Mouse (Mus musculus) thymus, postnatal 25 days (tissue): ENCODE data around the gene Pdzk1ip1.

Source experiments
- DNase-seq: peaks from one replicate; pipeline ENCODE4 v3.0.0; 2022

Gene Pdzk1ip1

DNA sequence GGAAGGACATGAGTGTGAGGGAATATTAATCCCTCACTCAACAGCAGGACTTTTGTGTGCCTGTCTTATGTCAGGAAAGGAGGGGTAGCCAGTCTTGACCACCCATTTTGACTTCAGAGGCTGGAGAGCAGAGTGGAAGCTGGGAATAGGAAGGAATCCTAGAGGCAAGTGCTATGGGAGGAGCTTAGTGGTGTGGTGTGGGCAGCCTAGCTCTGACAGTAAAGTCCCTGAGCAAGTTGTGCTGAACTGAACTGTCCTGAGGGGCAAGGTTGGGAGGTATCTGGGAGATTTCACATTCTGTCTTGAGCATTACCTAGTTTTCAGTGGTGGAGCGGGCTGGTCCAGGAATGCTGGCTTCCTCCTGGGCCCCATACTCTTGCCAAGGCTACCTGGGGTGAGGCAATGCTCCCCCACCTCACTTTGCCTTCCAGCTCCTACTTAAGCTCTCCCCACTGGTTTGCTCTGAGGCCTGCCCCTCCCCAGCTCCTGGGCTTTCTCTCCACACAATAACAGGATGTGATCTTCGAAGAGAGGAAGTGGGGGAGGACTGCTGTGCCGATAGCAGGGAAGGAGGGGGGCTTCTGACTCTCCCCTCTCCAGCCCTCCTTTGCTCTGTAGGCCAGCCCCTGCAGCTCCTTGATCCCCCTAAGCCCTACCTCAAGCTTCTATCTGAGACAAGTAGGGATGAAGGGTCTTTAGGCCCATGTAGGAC is 13.1 kb upstream of the Pdzk1ip1 start:
- DNase-seq: peak; percentile 49

DNA sequence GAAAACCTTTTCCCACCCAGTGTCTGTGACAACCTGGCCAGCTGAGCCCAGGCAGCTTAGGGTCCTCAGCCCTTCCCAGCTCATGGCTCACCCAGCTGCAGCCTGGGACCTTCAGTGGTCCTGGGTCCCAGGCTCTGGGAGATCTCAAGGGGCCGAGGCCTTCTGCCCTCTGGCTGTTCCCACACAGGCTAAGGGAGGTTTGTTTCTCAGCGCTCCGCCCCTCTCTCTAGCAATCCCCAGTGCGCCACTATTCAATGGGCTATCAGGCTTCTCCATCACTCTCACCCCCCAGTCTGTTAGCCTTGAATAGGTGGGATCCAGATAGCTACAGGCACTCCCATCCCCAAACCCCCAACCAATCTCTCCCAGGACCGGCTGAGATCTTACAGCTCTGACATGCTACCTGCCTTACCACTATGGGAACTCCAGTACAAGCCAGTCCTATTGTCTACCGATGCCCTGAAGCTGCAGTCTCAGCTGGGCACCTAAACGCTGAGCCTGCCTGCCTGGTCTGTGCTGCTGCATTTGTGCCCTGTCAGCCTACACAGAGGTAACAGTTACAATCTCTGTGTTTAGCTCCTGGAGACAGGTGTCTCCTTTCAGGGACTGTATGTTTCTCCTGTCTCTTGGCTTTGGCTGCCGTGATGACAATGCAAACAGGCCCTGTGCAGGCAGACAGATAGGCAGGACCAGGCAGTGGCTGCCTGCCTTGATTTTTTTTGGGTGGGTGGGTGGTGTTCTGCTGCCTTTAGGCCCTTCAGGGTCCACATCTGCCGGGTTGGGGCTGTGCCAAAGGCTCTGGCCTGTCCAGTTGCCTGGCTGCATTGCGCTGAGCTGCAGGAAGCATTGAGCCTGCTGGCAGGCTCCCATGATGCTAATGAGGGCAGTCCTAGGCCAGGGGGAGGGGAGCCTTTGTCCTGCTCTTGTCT is 9.4 kb upstream of the Pdzk1ip1 start:
- no peak for DNase-seq

DNA sequence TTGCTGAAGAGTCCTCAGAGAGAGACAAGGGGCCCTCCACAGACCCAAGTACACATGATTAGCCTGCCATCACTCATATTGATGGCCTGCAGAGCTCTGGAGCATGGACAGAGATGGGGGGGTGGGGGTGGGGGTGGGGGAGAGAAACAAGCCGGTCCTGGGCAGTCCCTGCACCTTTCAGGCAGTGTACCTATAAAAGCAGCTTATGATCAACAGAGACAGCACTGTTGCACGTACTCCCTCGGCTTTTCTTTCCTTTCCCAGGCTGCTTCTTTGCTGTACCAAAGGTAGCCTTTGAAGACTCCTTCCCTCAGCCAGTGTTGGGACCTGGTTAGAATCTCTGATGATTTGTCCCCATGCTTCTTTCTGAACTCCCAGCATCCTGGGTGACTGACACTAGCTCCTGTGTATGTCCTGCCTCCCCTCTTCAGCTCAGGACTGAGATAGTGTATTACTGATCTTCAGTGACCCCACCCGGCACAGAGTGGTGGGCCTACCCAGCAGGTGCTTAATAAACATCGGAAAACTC is 8.6 kb upstream of the Pdzk1ip1 start:
- DNase-seq: no peak

DNA sequence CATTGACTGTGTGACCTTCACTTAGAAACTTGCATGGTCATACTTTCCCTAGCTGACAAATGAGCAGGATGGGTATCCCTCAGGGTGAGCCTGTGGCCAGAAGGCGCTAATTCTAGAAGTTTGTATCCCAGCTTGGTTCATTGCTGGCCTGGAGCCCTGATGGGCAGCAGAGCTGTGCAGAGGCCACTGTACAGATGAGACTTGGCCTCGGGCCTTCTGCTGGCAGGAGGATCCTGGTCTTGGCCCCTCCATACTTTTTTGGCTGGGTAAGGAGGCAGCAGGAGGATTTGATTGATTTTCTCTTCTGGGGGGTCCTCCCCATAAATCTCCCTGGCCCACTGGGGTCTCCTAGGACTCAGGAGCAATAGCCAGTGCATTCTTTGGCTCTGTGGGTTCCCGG is 5.5 kb upstream of the Pdzk1ip1 start:
- no peak for DNase-seq

DNA sequence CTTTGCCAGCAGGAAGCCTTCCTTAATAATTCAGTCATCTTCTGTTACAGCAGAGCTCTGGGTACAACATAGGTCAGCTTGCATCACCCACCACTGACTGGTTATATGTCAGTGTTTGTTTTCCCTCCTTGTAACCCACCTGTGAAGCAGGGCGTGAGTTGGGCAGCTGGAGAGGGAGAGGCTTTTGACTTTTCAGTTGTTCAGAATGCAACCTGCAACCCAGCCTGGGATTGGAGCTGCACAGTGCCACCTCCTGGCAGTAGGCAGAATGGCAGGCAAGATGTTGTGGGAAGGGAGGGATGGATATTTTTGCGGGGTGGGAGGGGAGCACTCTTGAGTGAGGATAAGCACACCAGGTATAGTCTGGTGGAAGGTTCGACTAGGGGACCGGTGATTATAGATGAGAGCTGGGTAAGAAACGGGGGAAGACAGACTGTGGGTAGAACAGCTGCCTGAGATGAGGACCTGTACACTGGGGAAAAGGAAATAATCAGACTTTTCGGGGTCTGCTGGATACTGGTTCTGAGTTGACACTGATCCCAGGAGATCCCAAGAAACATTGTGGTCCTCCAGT is 2.9 kb upstream of the Pdzk1ip1 start:
- peak; percentile 54 for DNase-seq

DNA sequence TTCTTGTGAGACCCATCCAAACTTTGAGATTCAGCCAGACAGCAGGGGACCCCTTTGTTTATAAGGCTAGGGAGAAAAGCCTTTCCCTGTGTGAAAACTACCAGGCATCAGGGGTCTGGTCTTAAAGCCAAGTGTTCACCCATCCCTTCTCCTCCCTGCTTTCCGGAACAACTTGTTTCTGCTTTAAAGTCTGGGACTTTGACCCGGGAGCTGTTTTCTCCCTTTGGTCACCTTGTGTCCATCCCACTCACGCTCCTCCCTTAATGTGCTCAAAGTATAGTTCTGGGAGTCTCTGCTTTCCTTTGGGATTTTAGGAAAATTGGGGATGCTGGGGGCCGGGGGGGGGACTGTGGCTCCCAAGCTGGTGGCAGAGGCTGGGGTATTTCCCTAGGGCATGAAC is 2.3 kb upstream of the Pdzk1ip1 start:
- DNase-seq: no peak

DNA sequence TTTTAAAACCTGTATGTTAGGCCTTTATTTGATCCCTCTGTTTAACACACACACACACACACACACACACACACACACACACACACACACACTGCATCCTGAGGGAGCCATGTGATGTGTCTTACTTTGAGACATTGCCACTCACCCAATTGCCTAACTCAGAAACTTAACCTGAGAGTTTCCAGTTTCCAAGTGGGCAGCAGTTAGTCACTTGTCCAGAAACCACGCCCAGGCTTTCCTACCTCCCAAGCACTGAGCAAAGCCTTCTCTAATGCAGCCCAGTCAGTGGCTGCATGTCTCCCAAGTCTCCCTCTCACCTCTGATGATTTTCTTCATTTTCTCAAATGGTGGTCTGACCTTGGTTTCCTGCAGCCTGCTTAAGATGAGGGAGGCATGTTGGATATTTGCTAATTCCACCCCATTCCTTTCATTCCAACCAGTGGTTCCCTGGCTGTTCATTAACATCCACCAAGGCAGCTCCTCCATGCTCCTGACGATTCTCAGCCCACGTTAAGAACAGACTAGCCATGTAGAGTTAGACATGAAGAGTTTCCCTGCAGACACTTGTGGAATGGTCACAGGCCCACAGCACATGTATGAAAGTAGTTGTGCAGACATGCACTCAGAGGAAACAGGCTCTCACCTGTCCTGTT is 1.6 kb upstream of the Pdzk1ip1 start:
- no peak for DNase-seq

DNA sequence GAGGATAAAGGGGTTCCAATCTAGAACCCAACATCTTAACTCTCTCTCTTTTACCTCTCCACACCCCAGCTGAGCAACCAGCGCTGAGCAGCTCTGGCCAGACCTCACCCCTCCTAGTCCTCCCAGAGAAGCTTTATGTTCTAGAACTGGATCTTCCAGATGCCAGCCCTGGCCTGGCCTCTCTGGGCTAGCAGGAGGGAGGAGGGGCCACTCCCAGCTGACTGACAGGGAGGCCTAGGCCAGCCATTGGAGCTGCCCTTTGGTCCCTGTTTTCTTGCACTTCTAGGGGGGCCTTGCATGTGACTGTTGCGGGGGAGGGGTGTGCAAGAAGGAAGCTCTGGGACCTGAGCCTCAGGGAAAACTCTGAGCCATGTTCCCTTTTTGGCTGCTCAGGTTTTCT is 2.1 kb downstream of the Pdzk1ip1 start:
- no peak for DNase-seq

DNA sequence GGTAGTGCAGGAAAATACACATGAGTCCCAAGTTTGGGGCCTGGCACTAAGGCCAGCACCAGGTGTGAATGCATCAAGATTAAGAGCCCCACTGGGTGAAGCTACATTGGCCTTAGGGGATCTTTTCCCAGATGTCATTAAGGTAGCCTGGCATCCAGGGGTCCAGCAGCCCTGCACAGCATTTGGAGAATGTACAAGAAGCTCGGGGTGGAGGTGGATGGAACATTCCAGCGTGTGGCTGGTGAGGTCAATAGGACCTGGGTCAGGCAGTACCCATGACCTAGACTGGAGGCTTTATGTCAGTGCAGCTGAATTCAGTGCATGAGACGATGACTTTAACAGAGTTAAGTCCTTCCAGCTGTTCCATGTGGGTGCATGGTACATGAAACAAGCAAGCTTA is 3.3 kb downstream of the Pdzk1ip1 start:
- DNase-seq: no peak

DNA sequence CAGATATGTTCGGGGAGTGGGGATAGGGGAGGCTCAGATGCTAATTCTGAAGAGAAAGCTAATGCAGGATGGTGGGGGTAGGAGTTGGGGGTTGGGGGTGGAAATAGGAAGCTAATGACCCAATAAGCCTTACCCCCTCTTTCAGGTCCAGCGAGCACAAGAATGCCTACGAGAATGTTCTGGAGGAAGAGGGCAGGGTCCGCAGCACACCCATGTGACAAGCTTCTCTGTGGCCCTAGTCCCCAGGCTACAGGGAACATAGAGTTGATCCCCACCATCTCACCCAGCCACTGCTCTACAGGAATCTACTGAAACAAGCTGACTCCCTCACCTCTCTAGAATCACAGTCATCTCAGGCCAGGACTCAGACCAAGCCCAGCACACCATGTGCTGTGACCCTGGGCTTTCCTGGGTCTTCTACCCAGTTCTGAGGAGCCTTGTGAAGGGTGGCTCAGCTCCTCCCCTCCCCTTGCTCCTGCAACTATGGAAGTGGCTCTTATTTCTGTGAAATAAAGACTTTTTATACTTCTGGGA is 4.9 kb downstream of the Pdzk1ip1 start:
- DNase-seq: no peak

DNA sequence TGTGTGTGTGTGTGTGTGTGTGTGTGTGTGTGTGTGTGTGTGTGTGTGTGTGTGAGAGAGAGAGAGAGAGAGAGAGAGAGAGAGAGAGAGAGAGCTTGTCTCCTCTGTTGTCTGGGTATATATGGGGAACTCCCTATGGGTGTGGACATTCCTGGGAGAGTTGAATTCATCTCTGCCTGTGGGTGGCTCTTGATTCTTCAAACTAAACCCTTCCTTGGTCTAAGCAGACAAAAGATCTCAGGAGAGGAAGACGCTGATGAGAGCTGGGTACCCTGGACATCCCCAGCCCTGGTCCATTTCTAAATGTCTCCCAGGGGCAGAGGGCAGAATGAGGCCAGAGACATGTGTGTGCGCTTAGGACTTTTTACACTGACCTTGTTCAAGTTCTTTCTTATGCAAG is 5.5 kb downstream of the Pdzk1ip1 start:
- no peak for DNase-seq

DNA sequence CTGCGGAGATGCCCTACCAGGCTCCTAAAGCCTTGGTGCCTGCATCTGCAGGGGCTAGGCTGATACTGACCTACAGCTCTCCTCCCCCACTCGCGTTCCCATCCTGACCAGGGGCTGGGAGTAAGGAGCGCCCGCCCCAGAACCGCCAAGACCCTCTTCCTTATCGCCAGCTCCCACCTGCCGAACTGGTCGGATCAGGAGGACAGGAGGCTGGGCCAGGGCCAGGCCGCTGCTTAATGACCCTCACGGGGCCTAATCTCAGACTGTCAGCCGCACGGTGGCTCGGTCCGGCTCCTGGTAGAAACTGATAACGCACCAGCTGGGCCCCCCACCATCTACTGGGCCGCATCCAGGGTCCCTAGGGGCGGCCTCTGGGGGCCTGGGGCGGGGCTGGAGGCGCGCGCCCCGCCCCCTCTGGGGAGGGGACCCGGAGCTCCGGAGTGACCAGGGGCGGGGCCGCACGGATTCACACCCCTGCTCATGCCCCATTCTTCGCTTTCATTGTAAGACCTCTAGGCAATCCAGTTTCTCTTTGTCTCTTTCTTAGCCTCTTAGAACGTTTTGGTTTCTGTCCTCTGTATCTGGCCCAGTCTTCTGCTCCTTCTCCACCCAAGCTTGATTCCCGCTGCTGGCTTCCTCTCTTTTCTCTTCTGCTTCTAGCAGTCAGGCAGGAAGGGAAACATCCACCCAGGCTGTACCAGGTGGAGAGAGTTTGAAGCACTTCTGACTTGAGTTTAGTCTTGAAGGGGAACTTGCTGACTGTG is 7.3 kb downstream of the Pdzk1ip1 start:
- DNase-seq: no peak

DNA sequence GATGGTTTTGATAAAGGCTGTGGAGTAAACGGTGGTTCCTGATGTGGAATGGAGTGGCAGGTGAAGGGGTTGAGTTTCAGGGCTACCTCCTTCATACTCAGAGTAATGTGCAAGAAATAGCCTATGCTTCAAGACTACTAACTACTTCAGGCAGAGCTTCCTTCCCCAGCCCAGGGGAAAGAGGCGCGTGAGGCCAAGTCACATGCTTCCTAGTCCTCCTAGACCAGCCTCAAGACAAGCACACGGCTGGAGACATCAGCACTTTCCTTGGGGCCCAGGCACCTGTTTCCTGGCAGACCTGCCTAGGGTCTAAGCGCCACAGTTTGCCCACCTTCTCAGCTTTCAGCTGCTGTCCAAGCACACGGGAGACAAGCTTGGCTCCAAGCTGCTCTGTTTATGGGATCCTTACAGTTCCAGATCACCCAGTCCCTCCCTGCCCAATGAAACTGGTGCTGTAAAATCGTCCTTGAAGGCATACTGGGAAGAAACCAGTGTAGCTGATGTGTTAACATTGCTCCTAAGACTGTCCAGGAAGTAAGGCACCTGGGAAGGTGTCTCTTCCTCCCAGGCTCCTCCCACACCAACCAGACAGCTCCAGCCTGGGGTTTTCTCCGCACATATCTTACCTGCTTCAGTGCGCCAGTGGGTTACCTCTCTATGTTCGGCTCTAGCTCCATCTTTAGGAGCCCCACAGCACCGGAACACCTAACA is 8.1 kb downstream of the Pdzk1ip1 start:
- DNase-seq: no peak

DNA sequence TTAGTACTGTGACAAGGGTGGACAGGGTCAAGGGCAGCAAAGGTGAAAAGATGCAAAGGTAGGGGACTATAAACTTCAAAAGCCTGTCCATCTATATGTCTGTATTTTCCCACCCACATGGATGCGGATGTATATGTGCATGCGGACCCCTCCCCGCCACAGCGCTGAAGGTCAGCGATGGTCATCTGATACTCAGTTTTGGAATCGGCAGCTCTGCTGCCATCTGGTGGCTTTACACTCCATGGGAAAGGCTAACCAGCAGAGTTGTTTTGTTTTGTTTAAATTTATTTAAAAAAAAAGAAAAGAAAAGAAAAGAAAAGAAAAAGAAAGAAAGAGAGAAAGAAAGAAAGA is 8.6 kb downstream of the Pdzk1ip1 start:
- DNase-seq: no peak

DNA sequence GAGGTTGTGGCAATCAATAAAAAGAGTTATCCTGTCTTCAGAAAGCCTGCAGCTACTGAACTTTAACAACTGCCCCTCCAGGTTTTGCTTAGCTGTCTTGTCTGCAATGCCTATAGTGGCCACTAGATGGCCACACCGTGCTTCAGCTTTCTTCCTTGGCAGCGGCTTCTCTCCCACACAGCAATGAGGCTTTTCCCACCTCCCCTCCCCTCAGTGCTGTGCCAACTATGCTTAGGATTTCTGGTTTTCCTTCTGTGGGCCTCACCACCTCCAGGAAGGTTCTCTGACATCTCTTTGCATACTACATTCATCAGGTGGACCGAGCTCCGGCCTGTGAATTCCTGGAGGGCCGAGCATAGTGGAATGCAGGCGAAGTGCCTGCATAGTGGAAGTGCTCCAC is 13.2 kb downstream of the Pdzk1ip1 start:
- peak; percentile 36 for DNase-seq

DNA sequence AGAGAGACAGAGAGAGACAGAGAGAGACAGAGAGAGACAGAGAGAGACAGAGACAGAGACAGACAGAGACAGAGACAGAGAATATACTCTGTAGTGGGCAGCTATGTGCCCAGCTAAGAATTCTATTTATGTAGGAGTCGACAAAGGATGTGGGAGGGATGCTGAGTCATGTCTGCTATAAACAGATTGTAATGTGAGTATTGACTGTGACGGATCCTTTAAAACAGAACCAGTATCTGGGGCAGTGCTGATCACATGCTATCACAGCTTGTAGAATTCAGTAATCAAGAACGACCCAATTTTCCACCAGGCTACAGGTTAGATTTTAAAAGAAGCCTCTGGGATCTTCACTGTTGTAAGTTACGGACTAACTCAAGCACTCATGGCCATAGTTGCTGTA is 15.0 kb downstream of the Pdzk1ip1 start:
- DNase-seq: no peak

DNA sequence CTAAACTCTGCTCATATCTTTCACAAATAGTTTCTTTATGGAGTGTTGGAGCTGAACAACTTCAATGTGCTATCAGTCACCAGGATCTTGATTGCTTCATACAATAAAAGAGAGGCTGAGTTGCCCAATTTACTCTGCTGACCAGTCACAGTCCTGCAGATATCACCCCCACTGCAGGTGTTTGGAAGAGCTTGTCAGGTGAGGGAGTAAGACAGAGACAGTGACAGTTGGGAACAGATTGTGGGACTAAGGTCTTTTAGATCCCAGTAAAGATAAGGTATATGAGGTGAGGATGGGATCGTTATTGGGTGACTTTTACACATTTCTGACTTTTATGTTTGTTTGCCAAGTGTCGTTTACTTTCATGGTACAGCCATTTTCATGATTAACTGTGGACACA is 22.7 kb downstream of the Pdzk1ip1 start:
- no peak for DNase-seq

DNA sequence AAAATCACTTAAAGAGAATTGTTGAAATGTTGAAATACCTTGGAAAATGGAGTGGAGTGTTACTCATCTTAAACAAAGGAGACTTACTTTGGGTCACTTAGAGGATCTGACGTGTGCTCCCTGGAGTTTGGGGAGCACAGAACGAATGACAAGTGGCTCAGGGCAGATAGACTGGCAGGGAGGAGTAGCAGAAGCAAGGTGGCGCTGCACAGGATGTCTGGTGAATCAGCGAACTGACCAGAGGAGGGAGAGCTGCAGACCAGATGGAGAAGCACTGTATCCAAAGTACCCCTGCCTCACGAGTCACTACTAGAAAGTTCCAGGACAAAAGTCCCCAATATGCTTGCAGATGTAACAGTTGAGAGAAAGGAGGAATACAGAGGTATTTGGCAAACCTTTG is 24.8 kb downstream of the Pdzk1ip1 start:
- DNase-seq: no peak

DNA sequence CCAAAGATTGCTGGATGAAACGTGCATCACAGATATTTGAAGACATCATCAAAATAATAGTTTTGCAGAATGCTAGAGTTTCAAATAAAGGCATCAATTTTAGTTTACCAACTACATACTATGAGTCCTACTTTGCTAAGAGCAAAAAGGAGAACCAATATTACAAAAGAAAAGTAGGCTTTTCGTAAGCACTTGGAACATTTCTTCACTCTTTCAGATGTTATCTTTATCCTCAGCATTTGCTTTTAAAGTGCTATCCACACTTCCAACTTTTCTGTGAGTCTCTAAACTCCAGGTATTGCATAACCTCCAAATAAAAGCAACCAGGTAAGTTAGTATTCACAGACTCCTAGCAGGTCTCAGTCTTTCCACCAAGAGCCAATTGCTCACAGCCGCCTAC is 31.1 kb downstream of the Pdzk1ip1 start:
- DNase-seq: no peak

DNA sequence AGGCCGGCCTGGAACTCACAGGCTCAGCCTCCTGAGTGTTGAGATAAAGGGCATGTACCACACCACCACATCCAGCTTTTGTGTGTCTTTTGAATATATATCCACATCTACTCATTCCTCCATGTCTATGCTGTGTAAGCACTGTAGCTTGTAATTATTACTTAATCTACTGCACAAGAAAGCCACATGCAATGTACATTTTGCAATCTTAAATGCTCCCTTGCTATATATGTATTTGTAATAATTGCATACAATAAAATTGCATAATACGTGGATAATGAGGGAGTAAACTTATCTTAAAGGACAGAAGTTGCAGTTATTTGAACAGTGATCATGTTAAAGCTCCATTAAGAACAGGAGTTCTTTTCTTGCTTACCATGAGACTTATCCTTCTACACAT is 32.7 kb downstream of the Pdzk1ip1 start:
- DNase-seq: no peak

DNA sequence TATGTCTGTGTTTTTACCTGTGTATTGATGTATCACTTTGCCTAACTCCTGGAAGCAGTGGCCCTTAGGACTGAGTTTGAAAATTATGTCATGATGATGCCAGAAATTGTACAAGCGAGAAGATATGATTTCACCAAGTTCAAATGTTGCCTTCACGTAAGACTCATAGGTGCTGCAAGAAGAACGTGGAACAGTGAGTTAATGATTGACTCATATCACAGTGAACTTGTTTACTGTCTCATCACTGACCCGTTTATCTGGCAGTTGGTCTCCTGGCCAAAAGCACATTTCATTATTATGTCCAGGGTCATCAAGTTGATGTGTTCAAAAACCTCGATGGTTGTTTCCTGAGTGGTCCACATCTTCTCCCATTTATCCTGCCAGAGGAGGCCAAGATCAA is 33.1 kb downstream of the Pdzk1ip1 start:
- DNase-seq: no peak

DNA sequence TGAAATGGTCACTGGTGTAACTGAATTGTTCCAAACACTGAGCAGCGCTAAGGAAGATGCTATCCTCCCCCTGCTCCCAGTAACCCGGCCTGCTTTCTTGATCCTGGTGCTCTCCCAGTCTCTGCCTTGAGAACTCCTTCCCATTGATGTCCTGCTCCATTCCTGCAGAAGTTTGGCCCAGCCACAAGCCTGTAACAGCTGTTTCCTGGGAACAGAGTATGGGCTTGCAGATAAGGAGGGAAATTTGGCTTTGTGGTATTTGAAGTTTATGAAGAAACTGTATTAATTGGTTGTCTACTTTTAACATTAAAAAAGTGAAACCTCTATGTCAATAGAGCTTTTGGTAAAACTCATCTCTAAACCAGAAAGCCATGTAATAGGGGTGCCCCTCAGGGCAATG is 35.0 kb downstream of the Pdzk1ip1 start:
- DNase-seq: no peak
